Mouse (Mus musculus) forebrain, embryonic 12.5 days (tissue): ENCODE results near the gene Ppt1. TPM values are rescaled to one million over a fixed set of nuclear protein-coding genes. Genes with fewer than 3 reads are reported as not detected.

Source experiments
- ATAC-seq: fragments of 200-750 bp; cut with Nextera tagmentation; 2 replicates; pipeline ENCODE4 v1.8.0; 2017; ENCODE audit warnings: moderate TSS enrichment; ENCODE audit not compliant: low FRiP score
- H3K27ac ChIP-seq: fragments of 300-500 bp; sonication (generic); 2 replicates; pipeline ENCODE4 v1.5.1; 2016; ENCODE audit warnings: mild to moderate bottlenecking
- H3K27me3 ChIP-seq: fragments of 300-500 bp; sonication (generic); 2 replicates; pipeline ENCODE4 v1.6.1; 2016; ENCODE audit warnings: mild to moderate bottlenecking
- H3K36me3 ChIP-seq: fragments of 300-500 bp; sonication (generic); replicated peaks from 2 replicates; pipeline ENCODE4 v1.6.1; 2016; ENCODE audit warnings: mild to moderate bottlenecking
- H3K4me1 ChIP-seq: fragments of 300-500 bp; sonication (generic); 2 replicates; pipeline ENCODE4 v1.6.1; 2016
- H3K4me2 ChIP-seq: fragments of 300-500 bp; sonication (generic); 2 replicates; pipeline ENCODE4 v1.6.1; 2016; ENCODE audit warnings: mild to moderate bottlenecking, moderate library complexity
- H3K4me3 ChIP-seq: fragments of 300-500 bp; sonication (generic); replicated peaks from 2 replicates; pipeline ENCODE4 v1.5.1; 2016; ENCODE audit warnings: mild to moderate bottlenecking
- H3K9ac ChIP-seq: fragments of 300-500 bp; sonication (generic); 2 replicates; pipeline ENCODE4 v1.6.1; 2016; ENCODE audit warnings: mild to moderate bottlenecking
- H3K9me3 ChIP-seq: fragments of 300-500 bp; sonication (generic); 2 replicates; pipeline ENCODE4 v1.6.1; 2016
- WGBS: fragments of 180-500 bp; shearing (Covaris S2); methylation state at CpG from one replicate; pipeline ENCODE4 v1.1.7; 2016; 5-methylcytosine and 5-hydroxymethylcytosine counted together
- polyA plus RNA-seq: library from polyadenylated mRNA; unstranded; fragments of >200 nt; fragmentation: Nextera tagmentation; extraction: Ambion mirVana; gene quantifications from 2 replicates; pipeline ENCODE4 v1.2.1, GENCODE M21; 2016

Gene Ppt1
- polyA plus RNA-seq, 1 experiment from 2014 or later: 69.4 TPM

DNA sequence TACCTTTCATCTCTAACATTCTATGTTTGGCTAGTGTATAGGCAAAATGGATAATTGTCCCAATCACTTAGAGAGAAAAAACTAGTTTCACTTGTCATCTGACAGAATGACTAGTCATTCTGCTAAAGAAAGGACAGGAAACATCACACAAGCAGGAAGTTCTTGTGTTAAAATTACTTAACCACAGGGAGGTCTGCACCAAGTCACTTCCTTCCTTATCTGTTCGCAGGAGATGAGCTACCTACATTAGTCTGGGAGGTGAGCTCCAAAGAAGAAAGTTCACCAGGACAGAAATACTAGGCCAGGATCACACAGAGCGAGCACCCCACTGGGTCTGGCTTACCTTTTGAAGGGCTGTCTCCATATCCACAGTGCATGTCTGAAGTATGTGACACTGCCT lies 35.9 kb downstream of the Ppt1 start:
- Histone ChIP-seq H3K27ac (no peak overlapping the region), H3K27me3 (no peaks in the 10 kb centered on the region), H3K4me2 (no peak overlapping the region), H3K4me1 (no peaks in the 10 kb centered on the region), H3K36me3 (peaks cover 45% of the 10 kb centered on the region), H3K4me3 (no peak overlapping the region), H3K9ac (no peak overlapping the region), H3K9me3 (no peaks in the 10 kb centered on the region)
- WGBS: 88% methylated on average over 2 of the region's 2 CpGs
- ATAC-seq: no peak

DNA sequence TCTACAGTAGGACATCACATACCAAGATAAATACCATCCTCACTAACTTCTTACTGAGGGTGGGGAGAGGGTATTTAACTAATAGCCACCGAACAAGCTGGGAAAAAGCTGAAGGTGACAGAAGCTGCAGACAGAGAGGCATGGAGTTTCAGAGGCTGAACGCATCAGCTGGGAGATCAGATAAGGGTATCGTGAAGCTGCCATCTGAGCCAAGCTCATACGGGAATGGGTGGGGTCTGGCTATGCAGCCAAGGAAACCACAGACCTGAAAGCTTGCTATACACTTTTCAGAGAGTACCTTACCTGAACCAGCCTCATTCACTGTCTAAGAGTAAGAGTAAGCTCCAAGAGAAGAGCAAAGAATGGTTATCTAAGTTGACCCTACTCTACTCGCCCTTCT lies 37.0 kb downstream of the Ppt1 start:
- peaks cover 38% of the 10 kb centered on the region for H3K36me3 ChIP-seq
- 89% methylated on average over 5 of the region's 5 CpGs for WGBS
- no peaks in the 10 kb centered on the region for H3K27me3 ChIP-seq
- H3K27ac ChIP-seq: no peak overlapping the region
- no peak for ATAC-seq
- H3K9me3 ChIP-seq: no peaks in the 10 kb centered on the region
- H3K9ac ChIP-seq: no peak overlapping the region
- no peak overlapping the region for H3K4me3 ChIP-seq
- H3K4me1 ChIP-seq: no peaks in the 10 kb centered on the region
- no peak overlapping the region for H3K4me2 ChIP-seq

DNA sequence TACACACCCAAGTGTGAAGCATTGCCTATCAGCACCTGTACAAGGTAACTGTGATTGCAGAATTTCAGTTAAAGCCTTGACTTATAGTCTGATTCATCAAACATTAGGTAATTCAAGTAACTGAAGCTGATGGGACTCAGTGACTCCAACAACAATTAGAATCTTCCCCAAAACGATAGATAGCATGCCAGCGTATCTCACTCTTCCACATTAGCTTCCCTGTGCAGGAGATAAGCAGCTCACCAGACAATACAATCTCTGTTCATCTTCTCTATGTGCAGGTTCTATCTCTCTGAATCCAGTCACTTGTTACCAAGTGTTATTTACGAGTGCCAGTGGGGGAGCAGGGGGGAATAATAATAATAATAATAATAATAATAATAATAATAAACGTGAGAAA lies 37.5 kb downstream of the Ppt1 start:
- WGBS: 90% methylated on average over 4 of the region's 4 CpGs

GRCm38 (mm10) chr4:122878333-122879070 lies 42.5 kb downstream of the Ppt1 start:
- ATAC-seq: no peak
- Histone ChIP-seq H3K4me2 (no peak overlapping the region), H3K27me3 (no peaks in the 10 kb centered on the region), H3K4me1 (no peaks in the 10 kb centered on the region), H3K27ac (no peak overlapping the region), H3K9ac (no peak overlapping the region), H3K36me3 (no peaks in the 10 kb centered on the region), H3K4me3 (no peak overlapping the region), H3K9me3 (no peaks in the 10 kb centered on the region)
- 99% methylated on average over 2 of the region's 2 CpGs for WGBS

More for the DNA sequence above, 37.5 kb downstream of the Ppt1 start:
- H3K4me1 ChIP-seq: no peaks in the 10 kb centered on the region
- H3K4me2 ChIP-seq: no peak overlapping the region
- no peaks in the 10 kb centered on the region for H3K9me3 ChIP-seq
- no peak for ATAC-seq
- H3K9ac ChIP-seq: no peak overlapping the region
- H3K36me3 ChIP-seq: peaks cover 33% of the 10 kb centered on the region
- no peak overlapping the region for H3K4me3 ChIP-seq
- H3K27ac ChIP-seq: no peak overlapping the region
- H3K27me3 ChIP-seq: no peaks in the 10 kb centered on the region

DNA sequence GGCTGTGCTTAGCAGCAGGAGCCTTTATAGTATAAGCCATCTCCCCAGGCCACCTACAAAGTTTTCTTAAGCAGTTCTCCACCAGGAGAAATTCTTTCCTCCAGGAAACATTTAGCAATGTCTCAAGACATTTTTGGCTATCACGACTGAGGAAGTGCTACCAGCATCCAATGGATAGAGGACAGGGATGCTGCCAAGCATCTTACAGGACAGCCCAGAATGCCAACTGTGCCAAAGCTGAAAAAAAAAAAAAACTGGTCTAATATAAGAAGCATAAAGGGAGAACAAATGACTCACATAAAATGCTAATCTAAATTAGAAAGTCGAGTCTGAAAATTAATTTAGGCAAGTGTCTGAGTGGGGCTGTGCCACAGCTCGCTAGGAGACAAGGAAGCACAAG lies 46.5 kb downstream of the Ppt1 start:
- H3K4me3 ChIP-seq: no peak overlapping the region
- no peak overlapping the region for H3K27ac ChIP-seq
- ATAC-seq: no peak
- no peak overlapping the region for H3K9ac ChIP-seq
- no peaks in the 10 kb centered on the region for H3K27me3 ChIP-seq
- no peak overlapping the region for H3K4me2 ChIP-seq
- H3K9me3 ChIP-seq: no peaks in the 10 kb centered on the region
- no peaks in the 10 kb centered on the region for H3K36me3 ChIP-seq
- WGBS: 81% methylated on average over 3 of the region's 3 CpGs
- H3K4me1 ChIP-seq: peaks cover 19% of the 10 kb centered on the region

GRCm38 (mm10) chr4:122883294-122883693 lies 47.3 kb downstream of the Ppt1 start:
- Histone ChIP-seq H3K4me1 (peaks cover 19% of the 10 kb centered on the region), H3K9ac (no peak overlapping the region), H3K4me2 (no peak overlapping the region), H3K4me3 (no peak overlapping the region), H3K36me3 (no peaks in the 10 kb centered on the region), H3K27me3 (no peaks in the 10 kb centered on the region), H3K27ac (no peak overlapping the region), H3K9me3 (no peaks in the 10 kb centered on the region)
- WGBS: 94% methylated on average over 3 of the region's 3 CpGs
- no peak for ATAC-seq

GRCm38 (mm10) chr4:122884051-122884450 lies 48.0 kb downstream of the Ppt1 start:
- Histone ChIP-seq H3K27me3 (no peaks in the 10 kb centered on the region), H3K9ac (peak overlapping the region; percentile 70; the same call in 1 of the 2 replicates), H3K4me2 (peak overlapping the region; percentile 77), H3K4me3 (peak overlapping the region; percentile 79; the same call in 1 of the 2 replicates), H3K9me3 (no peaks in the 10 kb centered on the region), H3K4me1 (peaks cover 19% of the 10 kb centered on the region), H3K27ac (no peak overlapping the region), H3K36me3 (no peaks in the 10 kb centered on the region)
- 86% methylated on average over 2 of the region's 2 CpGs for WGBS
- ATAC-seq: no peak

DNA sequence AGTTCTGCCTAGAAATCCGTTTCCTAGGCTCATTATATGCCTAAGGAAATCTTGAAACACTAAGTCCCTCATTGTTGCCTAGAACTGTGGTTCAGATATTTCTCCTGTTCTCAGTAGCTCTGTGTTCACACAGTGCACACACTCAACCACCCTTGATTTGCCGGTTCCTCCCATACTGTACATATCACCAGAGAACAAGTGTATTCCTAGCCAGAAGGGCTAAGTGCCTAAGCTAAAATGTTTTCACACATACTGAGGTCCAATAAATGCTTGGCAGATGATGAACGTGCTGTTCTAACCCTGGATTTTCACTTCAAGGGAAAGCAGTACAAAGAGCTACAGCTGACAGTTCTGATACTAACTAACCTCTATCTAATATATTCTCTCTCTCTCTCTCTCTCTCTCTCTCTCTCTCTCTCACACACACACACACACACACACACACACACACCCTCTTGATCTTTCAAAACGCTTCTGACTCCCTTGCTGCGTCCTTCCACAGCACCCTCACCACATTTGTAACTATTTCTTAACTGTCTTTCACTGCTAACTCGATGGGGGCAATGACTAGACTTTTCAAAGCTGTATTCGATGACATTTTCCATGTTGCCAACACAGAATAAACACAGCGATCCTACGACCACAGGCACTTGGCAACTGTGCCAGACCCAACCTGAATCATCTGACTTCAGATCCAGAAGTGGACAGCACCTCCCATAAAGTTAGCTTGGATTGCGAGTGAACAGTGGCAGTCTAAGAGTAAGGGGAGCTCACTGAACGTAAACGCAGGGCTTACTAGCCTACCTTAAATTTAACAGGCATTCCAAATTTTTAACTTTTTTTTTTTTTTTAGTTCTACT lies 48.7 kb downstream of the Ppt1 start:
- peak overlapping the region; percentile 77 for H3K4me2 ChIP-seq
- peak overlapping the region; percentile 79 for H3K4me3 ChIP-seq
- H3K36me3 ChIP-seq: no peaks in the 10 kb centered on the region
- peak overlapping the region; percentile 70 for H3K9ac ChIP-seq
- WGBS: 55% methylated on average over 12 of the region's 12 CpGs
- H3K27me3 ChIP-seq: no peaks in the 10 kb centered on the region
- no peak for ATAC-seq
- H3K4me1 ChIP-seq: peaks cover 19% of the 10 kb centered on the region
- H3K9me3 ChIP-seq: no peaks in the 10 kb centered on the region
- no peak overlapping the region for H3K27ac ChIP-seq

GRCm38 (mm10) chr4:122885768-122886578 lies 49.9 kb downstream of the Ppt1 start, which contains the start of gene Cap1:
Cap1 (minus strand) TSS chr4:122886056.
- Histone ChIP-seq H3K4me2 (peak within 1 kb of the TSS; percentile 77), H3K9me3 (no peaks in the 10 kb centered on the region), H3K36me3 (no peaks in the 10 kb centered on the region), H3K27ac (peak within 1 kb of the TSS; percentile 99), H3K4me3 (peak within 1 kb of the TSS; percentile 79), H3K4me1 (peaks cover 19% of the 10 kb centered on the region), H3K9ac (peak within 1 kb of the TSS; percentile 71), H3K27me3 (no peaks in the 10 kb centered on the region)
- under 1% methylated on average over 49 of the region's 49 CpGs for WGBS
- peak; percentile 97 for ATAC-seq

DNA sequence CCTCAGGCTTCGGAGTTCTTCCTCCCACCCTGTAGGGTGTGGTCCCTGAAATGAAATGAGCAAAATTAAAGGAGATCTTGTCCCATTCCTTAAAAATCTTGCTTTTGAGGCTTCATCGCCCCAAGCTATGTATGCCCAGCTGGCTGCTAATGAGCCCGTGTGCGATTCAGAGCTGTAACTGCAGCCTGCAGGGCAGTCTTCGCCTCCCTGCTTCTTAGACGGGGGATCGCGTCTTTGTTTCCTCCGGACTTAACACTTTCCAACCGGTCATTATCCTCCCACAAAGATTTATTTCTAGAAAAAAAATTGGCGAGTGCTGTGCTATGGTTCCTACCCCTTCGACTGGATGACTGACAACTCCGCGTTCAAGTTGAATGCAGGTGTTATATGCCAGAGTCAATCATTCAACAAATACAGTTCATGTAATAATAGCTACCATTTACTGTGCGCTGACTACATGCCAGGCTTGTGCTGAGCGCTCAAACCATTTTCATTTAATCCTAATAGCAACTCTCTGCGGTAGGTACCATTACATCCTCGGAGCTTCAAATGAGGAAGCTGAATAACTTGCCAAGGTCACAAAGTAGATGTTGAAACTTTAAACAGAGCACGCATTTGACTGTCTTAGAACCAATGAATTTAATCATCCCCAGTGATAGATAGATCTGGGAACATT lies 50.7 kb downstream of the Ppt1 start:
- WGBS: 5% methylated on average over 19 of the region's 19 CpGs
- no peaks in the 10 kb centered on the region for H3K9me3 ChIP-seq
- peak overlapping the region; percentile 79 for H3K4me3 ChIP-seq
- H3K36me3 ChIP-seq: no peaks in the 10 kb centered on the region
- H3K9ac ChIP-seq: peak overlapping the region; percentile 71
- ATAC-seq: peak; percentile 27
- peak overlapping the region; percentile 99 for H3K27ac ChIP-seq
- peaks cover 22% of the 10 kb centered on the region for H3K4me1 ChIP-seq
- peak overlapping the region; percentile 77 for H3K4me2 ChIP-seq
- H3K27me3 ChIP-seq: no peaks in the 10 kb centered on the region

GRCm38 (mm10) chr4:122887336-122887735 lies 51.3 kb downstream of the Ppt1 start:
- peaks cover 22% of the 10 kb centered on the region for H3K4me1 ChIP-seq

More at GRCm38 (mm10) chr4:122887336-122887735, 51.3 kb downstream of the Ppt1 start:
- H3K9me3 ChIP-seq: no peaks in the 10 kb centered on the region
- H3K4me2 ChIP-seq: peak overlapping the region; percentile 77
- H3K36me3 ChIP-seq: no peaks in the 10 kb centered on the region
- H3K9ac ChIP-seq: peak overlapping the region; percentile 71; the same call in 1 of the 2 replicates
- 86% methylated on average over 2 of the region's 2 CpGs for WGBS
- no peak for ATAC-seq
- no peaks in the 10 kb centered on the region for H3K27me3 ChIP-seq
- peak overlapping the region; percentile 79; the same call in 1 of the 2 replicates for H3K4me3 ChIP-seq
- peak overlapping the region; percentile 99 for H3K27ac ChIP-seq
